18 mouse cellular contexts compared by ENCODE assay signal in the genomic region with DNA sequence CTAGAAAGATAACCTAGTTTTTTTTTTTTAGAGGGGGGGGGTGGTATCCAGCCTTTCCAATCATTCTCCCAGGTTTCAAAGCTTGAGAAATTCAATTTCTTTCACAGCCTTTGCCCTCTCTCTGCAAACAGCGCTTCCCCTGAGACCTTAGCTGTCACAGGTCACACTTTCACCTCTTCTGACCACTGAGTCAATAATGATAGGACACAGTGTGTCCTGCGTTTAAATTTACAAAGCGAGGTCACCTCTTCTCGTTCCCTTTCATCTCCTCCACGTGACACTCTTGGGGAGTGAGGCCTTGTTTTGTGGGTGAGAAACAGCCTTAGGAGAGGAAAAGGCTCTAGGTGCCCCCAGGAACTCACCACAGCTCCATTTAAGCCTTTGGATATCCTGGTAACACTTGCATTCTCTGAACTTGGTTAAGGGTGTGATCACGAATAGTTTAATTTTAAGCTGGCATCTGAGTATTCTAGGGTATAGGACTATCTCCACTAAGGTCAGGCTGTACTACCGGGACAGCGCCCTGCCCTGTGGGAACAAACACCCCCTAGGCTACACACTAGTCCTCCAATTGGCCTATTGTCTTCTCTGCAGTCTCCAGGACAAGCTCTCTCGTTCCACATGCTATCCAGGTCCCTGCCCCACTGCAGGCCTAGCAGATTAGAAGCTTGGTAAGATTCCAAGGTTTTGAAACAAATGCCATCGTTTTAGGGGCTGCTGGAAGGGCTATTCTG. TPM values are rescaled to one million over a fixed set of nuclear protein-coding genes. Genes with fewer than 3 reads are reported as not detected.
DNase-seq lines count a peak whose midpoint lies in the region; ATAC-seq and TF ChIP-seq lines count a peak whose summit lies in the region.
"Had no signal": no experiment of that assay in that cellular context is flagged by ENCODE, and none has a peak within 500 bp of the region (broad histone marks: within the 10 kb centered on the region; RNA-seq: fewer than 3 reads in every experiment).

No protein-coding gene starts in this region.

- DNase-seq in heart, postnatal 0 days (ENCODE audit: low spot score), result no peak
- DNase-seq in heart, postnatal 36 days, result no peak
- DNase-seq in midbrain, postnatal 0 days (ENCODE audit: low spot score), result no peak
- DNase-seq in liver, embryonic 13.5 days, result no peak
- DNase-seq in frontal cortex, adult 2 months (ENCODE audit: extremely low spot score in 1 of 2, low spot score in 1 of 2), result no peak
- no peak for DNase-seq in forebrain, embryonic 14.5 days (ENCODE audit: low spot score)
- DNase-seq: adrenal gland, postnatal 10 days; cerebellum, adult 18-20 months; gastrocnemius, postnatal 10 days; kidney, adult 11 months; kidney, postnatal 14 days; spleen, adult 18-20 months; thymus, adult 18-20 months had no signal

- H3K4me1 ChIP-seq in heart, postnatal 0 days (ENCODE audit: control insufficient read depth, insufficient read depth), result peaks cover 16% of the 10 kb centered on the region
- H3K4me1 ChIP-seq in midbrain, embryonic 13.5 days (replicated peaks), result peaks cover 30% of the 10 kb centered on the region
- H3K4me1 ChIP-seq in midbrain, postnatal 0 days (ENCODE audit: insufficient read depth, low read length), result no peaks in the 10 kb centered on the region
- H3K4me1 ChIP-seq in liver, embryonic 13.5 days (replicated peaks), result no peaks in the 10 kb centered on the region; the same call in 1 of the 2 replicates
- peaks cover 8% of the 10 kb centered on the region for H3K4me1 ChIP-seq in forebrain, embryonic 14.5 days (ENCODE audit: control insufficient read depth, insufficient read depth, low read length)

- 50% methylated on average over 10 of the region's 10 CpGs for WGBS in heart, postnatal 0 days
- 60% methylated on average over 10 of the region's 10 CpGs for WGBS in midbrain, embryonic 13.5 days
- 60% methylated on average over 10 of the region's 10 CpGs for WGBS in midbrain, postnatal 0 days
- 43% methylated on average over 10 of the region's 10 CpGs for WGBS in liver, embryonic 13.5 days (ENCODE audit: insufficient replicate concordance)
- 61% methylated on average over 10 of the region's 10 CpGs for WGBS in forebrain, embryonic 14.5 days

- no peak overlapping the region for H3K4me3 ChIP-seq in heart, postnatal 0 days (ENCODE audit: low read depth, low read length)
- H3K4me3 ChIP-seq in midbrain, embryonic 13.5 days (replicated peaks), result no peak overlapping the region
- no peak overlapping the region for H3K4me3 ChIP-seq in midbrain, postnatal 0 days (ENCODE audit: low read depth, low read length)
- no peak overlapping the region for H3K4me3 ChIP-seq in liver, embryonic 13.5 days (replicated peaks)
- no peak overlapping the region for H3K4me3 ChIP-seq in forebrain, embryonic 14.5 days (ENCODE audit: low read depth, low read length)
- H3K4me3 ChIP-seq: embryonic facial prominence, embryonic 12.5 days; limb, embryonic 12.5 days had no signal

- no peaks in the 10 kb centered on the region for H3K9me3 ChIP-seq in heart, postnatal 0 days (replicated peaks; ENCODE audit: control insufficient read depth, low read length)
- H3K9me3 ChIP-seq in midbrain, embryonic 13.5 days, result no peaks in the 10 kb centered on the region
- no peaks in the 10 kb centered on the region for H3K9me3 ChIP-seq in midbrain, postnatal 0 days (ENCODE audit: low read length)
- H3K9me3 ChIP-seq in liver, embryonic 13.5 days (replicated peaks), result no peaks in the 10 kb centered on the region
- no peaks in the 10 kb centered on the region for H3K9me3 ChIP-seq in forebrain, embryonic 14.5 days (replicated peaks; ENCODE audit: control insufficient read depth, low read length)
- H3K9me3 ChIP-seq: embryonic facial prominence, embryonic 12.5 days; limb, embryonic 12.5 days had no signal

- no peak overlapping the region for H3K9ac ChIP-seq in heart, postnatal 0 days (replicated peaks; ENCODE audit: low read depth, low read length)
- H3K9ac ChIP-seq in midbrain, embryonic 13.5 days (replicated peaks), result no peak overlapping the region
- H3K9ac ChIP-seq in midbrain, postnatal 0 days (replicated peaks; ENCODE audit: low read length, poor library complexity, severe bottlenecking), result no peak overlapping the region
- H3K9ac ChIP-seq in liver, embryonic 13.5 days, result no peak overlapping the region
- no peak overlapping the region for H3K9ac ChIP-seq in forebrain, embryonic 14.5 days (ENCODE audit: low read length)
- H3K9ac ChIP-seq: embryonic facial prominence, embryonic 12.5 days; limb, embryonic 12.5 days had no signal

- ATAC-seq in heart, postnatal 0 days (ENCODE audit: insufficient read depth, low read depth), result no peak
- ATAC-seq in midbrain, embryonic 13.5 days, result 0 out of 2 replicates have a peak, but pooled peaks have one; percentile 2
- ATAC-seq in midbrain, postnatal 0 days (ENCODE audit: low FRiP score), result no peak
- peak; percentile 70 for ATAC-seq in liver, embryonic 13.5 days (ENCODE audit: low read depth)
- ATAC-seq in forebrain, embryonic 14.5 days, result no peak
- ATAC-seq: hindbrain, postnatal 0 days; midbrain, embryonic 16.5 days had no signal

- no peaks in the 10 kb centered on the region for H3K27me3 ChIP-seq in heart, postnatal 0 days (ENCODE audit: control insufficient read depth, insufficient read depth, low read length)
- H3K27me3 ChIP-seq in midbrain, embryonic 13.5 days, result peaks cover 5% of the 10 kb centered on the region; the same call in 1 of the 2 replicates
- no peaks in the 10 kb centered on the region for H3K27me3 ChIP-seq in midbrain, postnatal 0 days (ENCODE audit: insufficient read depth, low read length)
- peaks cover 21% of the 10 kb centered on the region for H3K27me3 ChIP-seq in liver, embryonic 13.5 days
- no peaks in the 10 kb centered on the region for H3K27me3 ChIP-seq in forebrain, embryonic 14.5 days (replicated peaks; ENCODE audit: control insufficient read depth, insufficient read depth, low read length)

- H3K27ac ChIP-seq in heart, postnatal 0 days (ENCODE audit: low read depth), result no peak overlapping the region
- H3K27ac ChIP-seq in midbrain, embryonic 13.5 days, result no peak overlapping the region
- H3K27ac ChIP-seq in midbrain, postnatal 0 days (ENCODE audit: low read depth, low read length), result no peak overlapping the region
- peak overlapping the region; percentile 67 for H3K27ac ChIP-seq in liver, embryonic 13.5 days
- no peak overlapping the region for H3K27ac ChIP-seq in forebrain, embryonic 14.5 days (ENCODE audit: low read depth, low read length)
- H3K27ac ChIP-seq: embryonic facial prominence, embryonic 12.5 days; hindbrain, postnatal 0 days; limb, embryonic 12.5 days had no signal

- intact Hi-C loops in heart, postnatal 36 days (cut with DNase I), result no loop called here

- no peak for TF ChIP-seq EP300 in heart, postnatal 0 days (IDR thresholded peaks at IDR 0.05; ENCODE audit: low read depth)

- no peaks in the 10 kb centered on the region for H3K36me3 ChIP-seq in heart, postnatal 0 days (replicated peaks; ENCODE audit: control insufficient read depth, insufficient read depth, low read length)
- H3K36me3 ChIP-seq in midbrain, embryonic 13.5 days, result peaks cover 51% of the 10 kb centered on the region
- peaks cover 13% of the 10 kb centered on the region; the same call in 1 of the 2 replicates for H3K36me3 ChIP-seq in midbrain, postnatal 0 days (ENCODE audit: insufficient read depth, low read length)
- H3K36me3 ChIP-seq in liver, embryonic 13.5 days, result no peaks in the 10 kb centered on the region
- H3K36me3 ChIP-seq in forebrain, embryonic 14.5 days (ENCODE audit: control insufficient read depth, insufficient read depth, low read length), result peaks cover 31% of the 10 kb centered on the region
- H3K36me3 ChIP-seq: embryonic facial prominence, embryonic 12.5 days; limb, embryonic 12.5 days had no signal

- TF ChIP-seq CTCF in heart, postnatal 0 days (IDR thresholded peaks at IDR 0.05; ENCODE audit: low read depth), result no peak
- no peak for TF ChIP-seq CTCF in midbrain, postnatal 0 days (IDR thresholded peaks at IDR 0.05)

- peak overlapping the region; percentile 27; the same call in 1 of the 2 replicates for H3K4me2 ChIP-seq in heart, postnatal 0 days (ENCODE audit: low read depth, low read length)
- no peak overlapping the region for H3K4me2 ChIP-seq in midbrain, embryonic 13.5 days (replicated peaks)
- H3K4me2 ChIP-seq in midbrain, postnatal 0 days (ENCODE audit: low read depth, low read length, poor library complexity, severe bottlenecking), result no peak overlapping the region
- peak overlapping the region; percentile 4; the same call in 1 of the 2 replicates for H3K4me2 ChIP-seq in liver, embryonic 13.5 days
- H3K4me2 ChIP-seq in forebrain, embryonic 14.5 days (ENCODE audit: low read length), result no peak overlapping the region
- H3K4me2 ChIP-seq: embryonic facial prominence, embryonic 12.5 days; limb, embryonic 12.5 days had no signal

RNA-seq across cellular contexts. Expression of a gene that starts 23.1 kb away (rescaled TPM):
- 102 and 111 TPM in 2 replicates for total RNA-seq in heart, postnatal 0 days (2014; rRNA removed; ENCODE audit: low replicate concordance)
- polyA plus RNA-seq in heart, postnatal 0 days (2015; fragmentation: Nextera tagmentation; extraction: Ambion mirVana), result 26.9 and 30.3 TPM in 2 replicates
- total RNA-seq in heart, postnatal 36 days (2021), result 100 to 1,000 TPM; 386 to 424 TPM
- 2.9 and 4.3 TPM in 2 replicates for polyA plus RNA-seq in midbrain, embryonic 13.5 days (2015; fragmentation: Nextera tagmentation; extraction: Ambion mirVana)
- total RNA-seq in midbrain, postnatal 0 days (2014; rRNA removed), result 19.4 and 19.8 TPM in 2 replicates
- 7.5 and 8.0 TPM in 2 replicates for polyA plus RNA-seq in midbrain, postnatal 0 days (2015; fragmentation: Nextera tagmentation; extraction: Ambion mirVana)
- polyA plus RNA-seq in liver, embryonic 13.5 days (2015; fragmentation: Nextera tagmentation; extraction: Ambion mirVana), result 1.1 and 1.6 TPM in 2 replicates
- polyA plus RNA-seq in frontal cortex, adult 2 months (2012; rRNA removed), result 13.6 and 15.0 TPM in 2 replicates
- 5.4 and 5.9 TPM in 2 replicates for polyA plus RNA-seq in forebrain, embryonic 14.5 days (2014; fragmentation: Nextera tagmentation; extraction: Ambion mirVana)

Comparison
In these comparisons a context has a peak if more than half of its experiments do, and no peak if none do; other contexts are left out.
1. ATAC-seq: peak in midbrain, embryonic 13.5 days (single experiment) and liver, embryonic 13.5 days (single experiment); none in heart, postnatal 0 days (single experiment), midbrain, postnatal 0 days (single experiment) and forebrain, embryonic 14.5 days (single experiment).
2. H3K4me2 ChIP-seq: peak in heart, postnatal 0 days (single experiment) and liver, embryonic 13.5 days (single experiment); none in midbrain, embryonic 13.5 days (single experiment), midbrain, postnatal 0 days (single experiment) and forebrain, embryonic 14.5 days (single experiment).